Mouse (Mus musculus) liver, embryonic 14.5 days (tissue): ENCODE data around the gene Magix.

Experiments used
- CTCF ChIP-seq: IDR thresholded peaks from 2 replicates; pipeline ENCODE4 v1.5.1; 2016; ENCODE audit warnings: antibody characterized with exemption, low read depth, control low read depth
- EP300 ChIP-seq: IDR thresholded peaks from 2 replicates; pipeline ENCODE4 v1.6.1; 2016; ENCODE audit warnings: antibody characterized with exemption, low read depth

- no peak for TF ChIP-seq CTCF
- no peak for TF ChIP-seq EP300
Measured at GRCm38 (mm10) chrX:7662936-7663335, 18.1 kb downstream of the Magix start.
